10 mouse cellular contexts compared by ENCODE assay signal in the genomic region with DNA sequence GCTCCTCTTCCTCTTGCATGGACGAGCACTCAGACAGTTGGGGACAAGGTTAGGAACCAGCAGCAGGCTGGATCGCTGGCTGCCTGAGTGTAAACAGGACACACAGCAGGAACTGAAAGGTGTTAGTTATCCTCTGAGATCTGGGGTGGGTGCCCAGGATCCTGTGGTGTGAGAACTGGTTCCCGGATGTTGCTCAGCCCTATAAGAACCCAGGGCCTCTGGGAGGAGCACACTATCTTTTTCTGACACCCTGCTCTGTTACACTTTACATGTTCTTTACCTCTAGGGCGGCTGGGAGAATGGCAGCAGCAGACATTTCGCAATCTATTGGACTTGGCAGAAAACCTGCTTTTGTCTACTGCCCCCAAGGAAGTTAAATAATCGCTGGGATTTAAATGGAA.
DNase-seq lines count a peak whose midpoint lies in the region; ATAC-seq and TF ChIP-seq lines count a peak whose summit lies in the region.
"Had no signal": no experiment of that assay in that cellular context is flagged by ENCODE, and none has a peak within 500 bp of the region (broad histone marks: within the 10 kb centered on the region; RNA-seq: fewer than 3 reads in every experiment).

No protein-coding gene starts in this region.

- peak; percentile 55 for DNase-seq in kidney, adult 2 months
- DNase-seq in kidney, adult 11 months: no peak
- DNase-seq in adipocyte (ENCODE audit: low spot score): peak; percentile 41
- DNase-seq in lung, postnatal 4 days: peak; percentile 36 to 49
- no peak for DNase-seq in ovary, postnatal 14 days (ENCODE audit: low spot score)
- DNase-seq in right cerebral cortex, postnatal 10 days (ENCODE audit: low spot score in 2 of 2): no peak
- DNase-seq: embryo, embryonic 11 days; thymus, adult 2 months had no signal

- WGBS in kidney, adult 2 months: 48% methylated on average over 6 of the region's 6 CpGs
- 43% methylated on average over 6 of the region's 6 CpGs for WGBS in intestine, embryonic 15.5 days
- WGBS in hindbrain, embryonic 12.5 days: 62% methylated on average over 6 of the region's 6 CpGs

- TF ChIP-seq CTCF in kidney, adult 2 months (conservative IDR thresholded peaks at IDR 0.05; ENCODE audit: insufficient read depth, insufficient read length, low read depth, low read length): no peak

- H3K4me2 ChIP-seq in intestine, embryonic 15.5 days (replicated peaks): no peak overlapping the region
- no peak overlapping the region for H3K4me2 ChIP-seq in hindbrain, embryonic 12.5 days (replicated peaks)

- no peaks in the 10 kb centered on the region for H3K4me1 ChIP-seq in kidney, adult 2 months (ENCODE audit: control insufficient read depth, insufficient read depth, low read length)
- H3K4me1 ChIP-seq in intestine, embryonic 15.5 days (replicated peaks): peaks cover 7% of the 10 kb centered on the region
- H3K4me1 ChIP-seq in hindbrain, embryonic 12.5 days: 0 out of 2 replicates have a peak, but pooled peaks cover 2% of the 10 kb centered on the region

- no peak for TF ChIP-seq POLR2A in kidney, adult 2 months (IDR thresholded peaks at IDR 0.05; ENCODE audit: low read depth, low read length)

- H3K36me3 ChIP-seq in kidney, adult 2 months (ENCODE audit: control insufficient read depth, insufficient read depth, low read length): no peaks in the 10 kb centered on the region
- H3K36me3 ChIP-seq in intestine, embryonic 15.5 days: no peaks in the 10 kb centered on the region
- H3K36me3 ChIP-seq in hindbrain, embryonic 12.5 days: no peaks in the 10 kb centered on the region

- H3K9ac ChIP-seq in intestine, embryonic 15.5 days: no peak overlapping the region
- H3K9ac ChIP-seq in hindbrain, embryonic 12.5 days: no peak overlapping the region

- no peaks in the 10 kb centered on the region for H3K9me3 ChIP-seq in intestine, embryonic 15.5 days
- no peaks in the 10 kb centered on the region for H3K9me3 ChIP-seq in hindbrain, embryonic 12.5 days (replicated peaks)

- no peak overlapping the region for H3K27ac ChIP-seq in kidney, adult 2 months (ENCODE audit: insufficient read depth, low read depth, low read length)
- H3K27ac ChIP-seq in intestine, embryonic 15.5 days: no peak overlapping the region
- no peak overlapping the region for H3K27ac ChIP-seq in hindbrain, embryonic 12.5 days

- peak; percentile 65 for ATAC-seq in intestine, embryonic 15.5 days
- ATAC-seq in hindbrain, embryonic 12.5 days (ENCODE audit: low FRiP score): no peak

- no peaks in the 10 kb centered on the region for H3K27me3 ChIP-seq in kidney, adult 2 months (replicated peaks; ENCODE audit: control insufficient read depth, insufficient read depth, low read length)
- H3K27me3 ChIP-seq in intestine, embryonic 15.5 days (replicated peaks): no peaks in the 10 kb centered on the region
- H3K27me3 ChIP-seq in hindbrain, embryonic 12.5 days: no peaks in the 10 kb centered on the region

- no peak overlapping the region for H3K4me3 ChIP-seq in kidney, adult 2 months (ENCODE audit: insufficient read depth, low read depth, low read length)
- H3K4me3 ChIP-seq in intestine, embryonic 15.5 days (replicated peaks): no peak overlapping the region
- no peak overlapping the region for H3K4me3 ChIP-seq in hindbrain, embryonic 12.5 days

Comparison
In these comparisons a context has a peak if more than half of its experiments do, and no peak if none do; other contexts are left out.
1. DNase-seq: peak in kidney, adult 2 months (single experiment), adipocyte (single experiment) and lung, postnatal 4 days (2 of 2); none in kidney, adult 11 months (single experiment), ovary, postnatal 14 days (single experiment) and right cerebral cortex, postnatal 10 days (0 of 2).